Mouse (Mus musculus) limb, embryonic 13.5 days (tissue): ENCODE measurements around the gene Ensa. TPM values are rescaled to one million over a fixed set of nuclear protein-coding genes. Genes with fewer than 3 reads are reported as not detected.

Experiments used
- ATAC-seq: fragments of 200-750 bp; cut with Nextera tagmentation; 2 replicates; pipeline ENCODE4 v1.8.0; 2017; ENCODE audit warnings: low read depth, moderate number of reproducible peaks, moderate TSS enrichment; ENCODE audit not compliant: low FRiP score
- H3K27ac ChIP-seq: fragments of 300-500 bp; sonication (generic); 2 replicates; pipeline ENCODE4 v1.5.1; 2015; ENCODE audit warnings: inconsistent platforms, mild to moderate bottlenecking, moderate library complexity
- H3K27me3 ChIP-seq: fragments of 300-500 bp; sonication (generic); 2 replicates; pipeline ENCODE4 v1.6.1; 2015; ENCODE audit warnings: mild to moderate bottlenecking, inconsistent platforms
- H3K36me3 ChIP-seq: fragments of 300-500 bp; sonication (generic); 2 replicates; pipeline ENCODE4 v1.6.1; 2015; ENCODE audit warnings: inconsistent platforms, mild to moderate bottlenecking, moderate library complexity
- H3K4me1 ChIP-seq: fragments of 300-500 bp; sonication (generic); 2 replicates; pipeline ENCODE4 v1.6.1; 2015; ENCODE audit warnings: inconsistent platforms
- H3K4me2 ChIP-seq: fragments of 300-500 bp; sonication (generic); replicated peaks from 2 replicates; pipeline ENCODE4 v1.6.1; 2015; ENCODE audit warnings: inconsistent platforms, mild to moderate bottlenecking, moderate library complexity
- H3K4me3 ChIP-seq: fragments of 300-500 bp; sonication (generic); 2 replicates; pipeline ENCODE4 v1.5.1; 2015; ENCODE audit warnings: moderate library complexity, mild to moderate bottlenecking, inconsistent platforms
- H3K9ac ChIP-seq: fragments of 300-500 bp; sonication (generic); 2 replicates; pipeline ENCODE4 v1.6.1; 2015; ENCODE audit warnings: mild to moderate bottlenecking, inconsistent platforms
- H3K9me3 ChIP-seq: fragments of 300-500 bp; sonication (generic); 2 replicates; pipeline ENCODE4 v1.6.1; 2016; ENCODE audit warnings: inconsistent platforms
- WGBS: fragments of 180-500 bp; shearing (Covaris S2); methylation state at CpG from one replicate; pipeline ENCODE4 v1.1.7; 2015; 5-methylcytosine and 5-hydroxymethylcytosine counted together
- polyA plus RNA-seq: library from polyadenylated mRNA; unstranded; fragments of >200 nt; fragmentation: Nextera tagmentation; extraction: Ambion mirVana; gene quantifications from 2 replicates; pipeline ENCODE4 v1.2.1, GENCODE M21; 2015

Gene Ensa
- polyA plus RNA-seq, 1 experiment from 2014 or later: 86.8 TPM

- Histone ChIP-seq H3K27me3 (no peaks in the 10 kb centered on the region), H3K36me3 (peaks cover 37% of the 10 kb centered on the region), H3K9me3 (no peaks in the 10 kb centered on the region), H3K4me1 (peaks cover 39% of the 10 kb centered on the region), H3K9ac (peak overlapping the region; percentile 100), H3K27ac (peak overlapping the region; percentile 99), H3K4me3 (peak overlapping the region; percentile 99), H3K4me2 (peak overlapping the region; percentile 91)
- 0% methylated on average over 90 of the region's 113 CpGs for WGBS
- peak; percentile 74 for ATAC-seq
Measured at GRCm38 (mm10) chr3:95658868-95659712, 34.3 kb downstream of the Ensa start.

DNA sequence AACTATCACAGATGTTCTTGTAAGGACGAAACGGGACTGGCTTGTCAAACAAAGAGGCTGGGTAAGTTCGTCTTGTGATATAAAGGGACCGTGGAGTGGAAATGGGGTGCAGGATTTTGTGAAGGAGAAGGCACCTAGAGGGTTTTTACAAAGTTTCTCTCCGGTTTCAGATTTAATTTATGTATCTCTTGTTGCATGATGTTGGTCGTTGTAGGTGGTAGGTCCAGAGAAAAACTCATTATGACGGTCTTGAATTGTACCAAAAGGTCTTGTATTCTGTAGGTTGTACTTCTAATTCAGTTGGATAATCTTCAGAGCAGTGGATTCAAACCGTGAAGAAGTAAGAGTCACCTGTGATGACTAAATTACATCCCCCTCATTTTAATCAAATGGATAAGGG is 35.2 kb downstream of the Ensa start:
- Histone ChIP-seq H3K27ac (peak overlapping the region; percentile 99), H3K4me2 (peak overlapping the region; percentile 91), H3K4me3 (peak overlapping the region; percentile 99), H3K9me3 (no peaks in the 10 kb centered on the region), H3K27me3 (no peaks in the 10 kb centered on the region), H3K9ac (peak overlapping the region; percentile 100), H3K4me1 (peaks cover 43% of the 10 kb centered on the region), H3K36me3 (peaks cover 45% of the 10 kb centered on the region)
- no peak for ATAC-seq
- 2% methylated on average over 8 of the region's 8 CpGs for WGBS

GRCm38 (mm10) chr3:95660788-95661478 is 36.1 kb downstream of the Ensa start:
- peak overlapping the region; percentile 91 for H3K4me2 ChIP-seq
- peaks cover 50% of the 10 kb centered on the region for H3K4me1 ChIP-seq
- H3K36me3 ChIP-seq: peaks cover 52% of the 10 kb centered on the region
- H3K9ac ChIP-seq: peak overlapping the region; percentile 100
- no peak overlapping the region for H3K27ac ChIP-seq
- WGBS: 23% methylated on average over 2 of the region's 2 CpGs
- no peaks in the 10 kb centered on the region for H3K9me3 ChIP-seq
- peak overlapping the region; percentile 99 for H3K4me3 ChIP-seq
- no peak for ATAC-seq
- no peaks in the 10 kb centered on the region for H3K27me3 ChIP-seq

DNA sequence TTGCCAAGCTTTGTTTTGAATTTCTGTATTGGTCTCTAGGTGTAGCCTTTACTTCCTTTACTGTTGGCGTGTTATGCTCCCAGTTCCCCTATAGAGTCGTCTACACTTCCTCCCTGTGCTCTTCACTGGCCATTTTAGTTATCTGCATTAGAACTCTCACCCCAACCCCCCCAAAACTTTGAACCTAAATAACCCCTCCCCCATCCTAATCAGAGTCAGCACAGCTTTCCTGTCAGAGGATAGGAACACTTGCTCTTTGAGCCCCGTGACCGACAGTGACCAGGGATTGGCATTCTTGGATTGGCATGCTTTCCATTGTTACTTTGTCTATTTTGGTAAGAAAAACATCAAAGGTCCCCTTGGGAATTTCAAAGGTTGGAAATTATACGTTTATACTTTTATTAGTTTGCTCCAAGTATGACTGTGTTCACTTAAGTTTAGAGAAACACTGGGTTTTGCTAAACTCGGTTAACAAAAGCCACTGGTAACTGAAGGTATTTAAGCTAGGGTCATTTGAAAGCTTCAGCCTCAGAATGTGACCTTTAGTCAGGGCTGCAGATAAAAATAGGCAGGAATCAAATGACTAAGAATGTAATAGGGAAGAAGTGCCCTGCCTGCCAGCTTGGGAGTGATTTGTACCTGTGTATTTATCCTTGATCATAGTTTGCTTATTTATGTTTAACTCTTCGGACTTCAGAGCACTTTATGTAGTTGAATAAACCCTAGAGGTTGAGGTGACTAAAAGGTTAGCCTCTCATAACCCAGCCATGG is 37.3 kb downstream of the Ensa start:
- Histone ChIP-seq H3K9me3 (no peaks in the 10 kb centered on the region), H3K4me2 (peak overlapping the region; percentile 34), H3K27me3 (no peaks in the 10 kb centered on the region), H3K27ac (no peak overlapping the region), H3K4me3 (peak overlapping the region; percentile 9; the same call in 1 of the 2 replicates), H3K9ac (no peak overlapping the region), H3K36me3 (peaks cover 56% of the 10 kb centered on the region), H3K4me1 (peaks cover 62% of the 10 kb centered on the region)
- WGBS: 63% methylated on average over 7 of the region's 7 CpGs
- ATAC-seq: no peak

DNA sequence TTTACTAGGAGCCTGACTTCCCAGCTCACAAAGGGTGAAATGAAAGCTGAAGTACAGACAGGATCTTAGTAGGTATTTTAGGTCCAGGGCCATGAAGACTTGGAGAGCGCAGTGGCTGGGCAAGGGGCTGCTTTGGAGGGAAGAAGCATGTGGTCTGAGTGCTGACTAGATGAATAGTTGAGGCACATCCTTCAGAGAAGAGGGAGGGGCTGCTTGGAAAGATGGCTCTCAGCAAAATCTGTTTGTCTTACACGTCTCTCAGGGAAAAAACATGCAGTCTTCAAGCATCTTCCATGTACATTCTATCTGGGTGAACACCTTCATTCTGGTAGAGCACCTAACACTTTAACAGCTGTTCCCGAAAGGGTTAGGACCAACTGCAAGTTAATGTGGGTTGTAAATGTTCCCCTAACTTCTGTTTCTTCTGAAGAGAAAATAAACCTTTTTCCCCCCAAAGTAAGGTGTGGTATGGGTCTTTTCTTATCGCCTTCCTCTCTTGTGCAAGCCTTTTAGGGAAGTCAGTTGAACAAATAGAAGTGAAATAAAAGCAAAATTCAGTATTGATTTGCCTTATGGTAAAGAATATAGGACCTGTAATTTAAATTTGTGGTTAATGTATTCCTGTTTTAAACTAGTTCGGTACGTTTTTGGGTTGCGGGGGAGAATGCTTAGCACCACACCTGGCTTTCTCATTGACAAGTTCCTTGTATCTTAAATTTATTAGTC is 38.1 kb downstream of the Ensa start:
- Histone ChIP-seq H3K27ac (no peak overlapping the region), H3K27me3 (no peaks in the 10 kb centered on the region)
- WGBS: 80% methylated on average over 7 of the region's 7 CpGs

DNA sequence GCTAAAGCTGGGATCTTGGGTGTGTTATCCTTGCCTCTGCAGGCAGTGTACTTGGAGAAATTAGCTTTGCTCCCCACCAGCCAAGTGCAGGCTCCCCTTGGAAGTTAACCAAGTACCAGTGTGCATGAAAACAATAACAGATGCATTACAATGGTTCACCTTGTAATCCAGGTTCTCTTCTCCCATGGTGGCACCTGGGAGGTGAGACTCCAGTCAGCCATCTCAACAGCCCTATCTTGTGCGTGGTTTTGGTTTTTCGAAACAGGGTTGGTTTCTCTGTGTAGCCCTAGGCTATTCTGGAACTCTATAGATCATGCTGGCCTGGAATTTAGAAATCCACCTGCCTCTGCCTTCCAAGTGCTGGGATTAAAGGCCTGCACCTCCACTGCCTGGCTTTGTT is 38.7 kb downstream of the Ensa start:
- no peaks in the 10 kb centered on the region for H3K27me3 ChIP-seq
- H3K4me1 ChIP-seq: peaks cover 75% of the 10 kb centered on the region
- WGBS: 75% methylated on average over 2 of the region's 2 CpGs
- H3K4me3 ChIP-seq: no peak overlapping the region
- no peak for ATAC-seq
- H3K36me3 ChIP-seq: peaks cover 57% of the 10 kb centered on the region
- no peak overlapping the region for H3K27ac ChIP-seq
- H3K9ac ChIP-seq: no peak overlapping the region
- no peaks in the 10 kb centered on the region for H3K9me3 ChIP-seq
- no peak overlapping the region; the same call in 1 of the 2 replicates for H3K4me2 ChIP-seq

More for the DNA sequence above, 38.1 kb downstream of the Ensa start:
- ATAC-seq: no peak
- H3K4me2 ChIP-seq: peak overlapping the region; percentile 34
- peaks cover 69% of the 10 kb centered on the region for H3K4me1 ChIP-seq
- H3K36me3 ChIP-seq: peaks cover 56% of the 10 kb centered on the region
- H3K9me3 ChIP-seq: no peaks in the 10 kb centered on the region
- 0 out of 2 replicates have a peak overlapping the region, but pooled peaks have one; percentile 0 for H3K9ac ChIP-seq
- H3K4me3 ChIP-seq: 0 out of 2 replicates have a peak overlapping the region, but pooled peaks have one; percentile 9

- no peaks in the 10 kb centered on the region for H3K27me3 ChIP-seq
- no peak overlapping the region for H3K9ac ChIP-seq
- no peak overlapping the region for H3K4me2 ChIP-seq
- WGBS: 94% methylated on average over 3 of the region's 3 CpGs
- no peak overlapping the region for H3K4me3 ChIP-seq
- peaks cover 75% of the 10 kb centered on the region for H3K4me1 ChIP-seq
- no peak for ATAC-seq
- no peaks in the 10 kb centered on the region for H3K9me3 ChIP-seq
- no peak overlapping the region for H3K27ac ChIP-seq
- H3K36me3 ChIP-seq: peaks cover 63% of the 10 kb centered on the region
Measured at GRCm38 (mm10) chr3:95663969-95664608, 39.3 kb downstream of the Ensa start.

DNA sequence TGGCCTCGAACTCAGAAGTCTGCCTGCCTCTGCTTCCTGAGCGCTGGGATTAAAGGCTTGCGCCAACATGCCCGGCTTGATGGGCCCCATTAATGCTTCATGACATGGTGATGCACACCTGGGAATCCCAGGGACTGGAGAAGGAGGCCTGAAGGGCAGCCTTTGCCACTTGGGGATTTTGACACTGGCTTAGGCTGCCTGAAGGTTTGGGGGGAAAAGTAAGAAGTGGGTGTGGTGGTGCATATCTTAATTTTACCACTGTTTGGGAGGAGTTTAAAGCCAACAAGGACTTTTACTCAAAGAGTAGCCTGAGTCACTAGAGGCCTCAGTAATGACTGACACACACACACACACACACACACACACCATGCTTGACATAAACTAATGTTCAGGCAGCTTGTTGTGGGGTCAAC is 40.2 kb downstream of the Ensa start:
- no peak for ATAC-seq
- WGBS: 83% methylated on average over 4 of the region's 4 CpGs
- Histone ChIP-seq H3K4me2 (no peak overlapping the region), H3K4me3 (no peak overlapping the region), H3K4me1 (peaks cover 75% of the 10 kb centered on the region), H3K9me3 (no peaks in the 10 kb centered on the region), H3K27me3 (no peaks in the 10 kb centered on the region), H3K9ac (no peak overlapping the region), H3K36me3 (peaks cover 72% of the 10 kb centered on the region), H3K27ac (no peak overlapping the region)

GRCm38 (mm10) chr3:95666124-95666844 is 41.5 kb downstream of the Ensa start:
- ATAC-seq: no peak
- Histone ChIP-seq H3K4me3 (no peak overlapping the region), H3K9me3 (no peaks in the 10 kb centered on the region), H3K4me1 (peaks cover 64% of the 10 kb centered on the region), H3K36me3 (peaks cover 67% of the 10 kb centered on the region), H3K9ac (no peak overlapping the region), H3K4me2 (no peak overlapping the region), H3K27me3 (no peaks in the 10 kb centered on the region), H3K27ac (no peak overlapping the region)
- 47% methylated on average over 6 of the region's 6 CpGs for WGBS

DNA sequence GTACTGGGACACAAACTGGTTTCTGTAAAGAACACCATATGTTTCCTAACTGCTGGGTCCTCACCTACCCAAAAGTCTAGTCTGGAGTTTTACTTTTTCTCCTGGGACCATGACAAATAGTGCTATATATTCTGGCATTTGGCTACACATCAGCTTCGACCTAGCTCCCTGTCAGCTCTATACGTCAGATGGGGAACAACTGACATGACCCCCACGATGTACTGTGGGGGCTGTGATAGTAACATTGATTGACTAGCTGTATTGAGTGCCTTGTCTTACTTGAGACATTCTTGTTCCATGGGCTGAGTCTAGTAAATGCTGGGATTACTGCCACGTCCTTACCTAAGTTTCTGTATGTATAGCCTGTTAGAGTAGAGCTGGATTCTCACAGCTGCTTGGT is 42.7 kb downstream of the Ensa start:
- H3K9me3 ChIP-seq: no peaks in the 10 kb centered on the region
- no peaks in the 10 kb centered on the region for H3K27me3 ChIP-seq
- 61% methylated on average over 4 of the region's 4 CpGs for WGBS
- H3K4me2 ChIP-seq: peak overlapping the region; percentile 17
- H3K36me3 ChIP-seq: peaks cover 61% of the 10 kb centered on the region
- no peak overlapping the region for H3K4me3 ChIP-seq
- H3K9ac ChIP-seq: no peak overlapping the region
- peak overlapping the region; percentile 66 for H3K27ac ChIP-seq
- no peak for ATAC-seq
- H3K4me1 ChIP-seq: peaks cover 63% of the 10 kb centered on the region
